Mouse (Mus musculus) cerebellum, adult 2 months (tissue): ENCODE measurements around the gene Kcnip1. TPM values are rescaled to one million over a fixed set of nuclear protein-coding genes. Genes with fewer than 3 reads are reported as not detected.
A peak's percentile ranks its signal among the peaks of the same experiment; 100 is the strongest.

Experiments
- DNase-seq, 2 experiments: peaks; one replicate each; pipeline ENCODE4 v3.0.0; 2021
- H3K27ac ChIP-seq: fragments of 200-500 bp; 2 replicates; pipeline ENCODE4 v1.5.1; 2012; ENCODE audit warnings: low read length, control low read depth, inconsistent platforms; ENCODE audit not compliant: insufficient read depth
- H3K27me3 ChIP-seq: fragments of 200-500 bp; 2 replicates; pipeline ENCODE4 v1.6.1; 2012; ENCODE audit warnings: inconsistent platforms, mild to moderate bottlenecking, low read length, moderate library complexity; ENCODE audit not compliant: control insufficient read depth, insufficient read depth
- H3K4me1 ChIP-seq: fragments of 200-500 bp; 2 replicates; pipeline ENCODE4 v1.6.1; 2011; ENCODE audit warnings: low read length; ENCODE audit not compliant: control insufficient read depth, insufficient read depth
- H3K4me3 ChIP-seq: fragments of 200-500 bp; replicated peaks from 2 replicates; pipeline ENCODE3; 2011; ENCODE audit warnings: mild to moderate bottlenecking, low read depth, low read length, control low read depth; ENCODE audit not compliant: insufficient read depth
- CTCF ChIP-seq: fragments of 200-500 bp; IDR thresholded peaks from 2 replicates; pipeline ENCODE4 v1.5.1; 2011; ENCODE audit warnings: low read depth, mild to moderate bottlenecking, control low read depth, low read length, moderate library complexity, borderline replicate concordance; ENCODE audit not compliant: insufficient read depth
- POLR2A ChIP-seq: fragments of 200-500 bp; IDR thresholded peaks from 2 replicates; pipeline ENCODE4 v1.6.1; 2011; ENCODE audit warnings: low read length, control low read depth, borderline replicate concordance; ENCODE audit not compliant: insufficient read depth
- WGBS: fragments of 180-500 bp; shearing (Covaris S2); methylation state at CpG from one replicate; pipeline ENCODE4 v1.1.7; 2018; 5-methylcytosine and 5-hydroxymethylcytosine counted together
- polyA plus RNA-seq: library from polyadenylated mRNA; depleted of rRNA; stranded (reverse); fragments of >200 nt; gene quantifications from 2 replicates; pipeline ENCODE4 v1.2.3, GENCODE M21; 2012

Kcnip1 gene
- polyA plus RNA-seq, 1 experiment = 78.8 TPM

GRCm38 (mm10) chr11:34007616-34008015 is 14.7 kb upstream of the Kcnip1 start:
- no peak for DNase-seq
- WGBS = 96% methylated on average over 2 of the region's 2 CpGs
- TF ChIP-seq POLR2A (no peak), CTCF (no peak)
- Histone ChIP-seq H3K4me3 (no peak overlapping the region), H3K4me1 (no peaks in the 10 kb centered on the region), H3K27me3 (no peaks in the 10 kb centered on the region), H3K27ac (no peak overlapping the region)

- TF ChIP-seq CTCF (no peak), POLR2A (no peak)
- no peak overlapping the region for H3K4me3 ChIP-seq
- WGBS = 74% methylated on average over 5 of the region's 5 CpGs
Measured at GRCm38 (mm10) chr11:34002593-34002965, 9.6 kb upstream of the Kcnip1 start.

GRCm38 (mm10) chr11:34001938-34002592 is 9.1 kb upstream of the Kcnip1 start:
- peak; percentile 14 to 40 for DNase-seq
- TF ChIP-seq POLR2A (no peak), CTCF (peak; percentile 63; the same call in 1 of the 2 replicates)
- Histone ChIP-seq H3K27ac (no peak overlapping the region), H3K27me3 (no peaks in the 10 kb centered on the region; the same call in 1 of the 2 replicates), H3K4me1 (no peaks in the 10 kb centered on the region), H3K4me3 (no peak overlapping the region)
- 4% methylated on average over 5 of the region's 5 CpGs for WGBS

More at GRCm38 (mm10) chr11:34002593-34002965, 9.6 kb upstream of the Kcnip1 start:
- Histone ChIP-seq H3K27ac (no peak overlapping the region), H3K4me1 (no peaks in the 10 kb centered on the region), H3K27me3 (no peaks in the 10 kb centered on the region; the same call in 1 of the 2 replicates)
- DNase-seq = no peak

GRCm38 (mm10) chr11:34000416-34000815 is 7.5 kb upstream of the Kcnip1 start:
- Histone ChIP-seq H3K27ac (no peak overlapping the region), H3K4me1 (no peaks in the 10 kb centered on the region), H3K4me3 (no peak overlapping the region), H3K27me3 (no peaks in the 10 kb centered on the region; the same call in 1 of the 2 replicates)
- 89% methylated on average over 3 of the region's 3 CpGs for WGBS
- TF ChIP-seq POLR2A = no peak
- TF ChIP-seq CTCF = no peak
- no peak for DNase-seq

GRCm38 (mm10) chr11:33998244-33998643 is 5.3 kb upstream of the Kcnip1 start:
- TF ChIP-seq CTCF (no peak), POLR2A (no peak)
- Histone ChIP-seq H3K4me3 (no peak overlapping the region), H3K27ac (no peak overlapping the region), H3K27me3 (no peaks in the 10 kb centered on the region; the same call in 1 of the 2 replicates), H3K4me1 (no peaks in the 10 kb centered on the region)
- 75% methylated on average over 10 of the region's 10 CpGs for WGBS
- no peak for DNase-seq

- TF ChIP-seq CTCF (no peak), POLR2A (no peak)
- Histone ChIP-seq H3K27me3 (no peaks in the 10 kb centered on the region; the same call in 1 of the 2 replicates), H3K4me3 (no peak overlapping the region), H3K4me1 (peaks cover 6% of the 10 kb centered on the region), H3K27ac (no peak overlapping the region)
- no peak for DNase-seq
- 33% methylated on average over 5 of the region's 5 CpGs for WGBS
Measured at GRCm38 (mm10) chr11:33993496-33993895, 544 bp upstream of the Kcnip1 start.

- no peak for TF ChIP-seq POLR2A
- no peak for TF ChIP-seq CTCF
Measured at GRCm38 (mm10) chr11:33990002-33990401, 3.0 kb downstream of the Kcnip1 start.

GRCm38 (mm10) chr11:33986525-33986924 is 6.4 kb downstream of the Kcnip1 start:
- no peaks in the 10 kb centered on the region for H3K4me1 ChIP-seq
- H3K27me3 ChIP-seq = no peaks in the 10 kb centered on the region; the same call in 1 of the 2 replicates
- WGBS = 96% methylated on average over 2 of the region's 2 CpGs
- no peak for DNase-seq
- H3K4me3 ChIP-seq = no peak overlapping the region
- TF ChIP-seq POLR2A (no peak), CTCF (no peak)
- H3K27ac ChIP-seq = no peak overlapping the region

More at GRCm38 (mm10) chr11:33990002-33990401, 3.0 kb downstream of the Kcnip1 start:
- 87% methylated on average over 5 of the region's 5 CpGs for WGBS
- no peaks in the 10 kb centered on the region; the same call in 1 of the 2 replicates for H3K27me3 ChIP-seq
- no peak overlapping the region for H3K4me3 ChIP-seq
- H3K27ac ChIP-seq = no peak overlapping the region
- no peak for DNase-seq
- H3K4me1 ChIP-seq = peaks cover 6% of the 10 kb centered on the region
